Mouse (Mus musculus) spleen, postnatal 10 days (tissue): ENCODE results near the gene Hlf.

Source experiments
- DNase-seq, 2 experiments: peaks; one replicate each; pipeline ENCODE4 v3.0.0; 2021 to 2022; ENCODE audit warnings: low spot score in 2 of 2

Hlf gene

GRCm38 (mm10) chr11:90342267-90342666 lies 48.4 kb downstream of the Hlf start:
- DNase-seq: no peak

DNA sequence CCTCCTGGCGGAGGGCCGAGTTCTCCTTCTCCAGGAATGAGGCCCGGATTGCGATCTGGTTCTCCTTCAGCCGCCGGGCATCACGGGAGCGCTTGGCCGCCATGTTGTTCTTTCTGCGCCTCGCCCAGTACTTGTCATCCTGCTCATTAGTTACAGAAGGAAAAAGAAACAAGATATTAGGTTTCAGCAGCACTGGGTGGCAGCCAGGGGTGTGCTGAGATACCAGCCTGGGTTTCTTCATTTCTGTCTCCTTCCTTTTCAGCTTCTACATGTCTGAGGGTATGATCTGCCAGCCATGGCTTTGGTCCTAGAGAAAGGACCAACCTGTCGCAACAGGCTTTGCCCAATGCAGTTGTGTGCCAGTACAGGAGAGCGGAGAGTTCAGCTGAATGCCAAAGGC lies 49.9 kb downstream of the Hlf start:
- DNase-seq: no peak

- DNase-seq: no peak
Observed at GRCm38 (mm10) chr11:90334816-90335215, 55.9 kb downstream of the Hlf start.

DNA sequence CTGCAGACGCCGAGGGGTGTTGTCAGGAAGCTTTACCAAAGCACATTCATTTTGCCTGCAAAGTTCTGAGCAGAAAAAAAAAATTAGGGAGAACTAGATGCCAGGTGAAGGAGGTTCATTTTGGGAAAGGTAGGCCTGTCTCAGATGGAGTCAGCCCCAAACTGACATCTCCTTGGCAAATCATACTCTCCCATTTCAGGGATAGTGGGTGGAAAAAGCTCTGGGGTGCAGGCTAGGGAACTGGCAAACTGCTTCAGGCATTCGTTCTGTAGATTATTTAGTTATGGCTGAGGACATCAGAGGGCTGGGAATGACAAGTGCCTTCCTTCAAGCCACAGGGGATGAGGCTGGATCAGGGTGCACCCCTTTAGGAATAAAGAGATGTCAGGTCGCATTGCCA lies 58.0 kb downstream of the Hlf start:
- no peak for DNase-seq

GRCm38 (mm10) chr11:90330202-90330694 lies 60.4 kb downstream of the Hlf start:
- DNase-seq: no peak

- no peak for DNase-seq
Observed at GRCm38 (mm10) chr11:90326836-90327235, 63.9 kb downstream of the Hlf start.

GRCm38 (mm10) chr11:90326146-90326545 lies 64.5 kb downstream of the Hlf start:
- DNase-seq: no peak

- DNase-seq: no peak
Observed at GRCm38 (mm10) chr11:90324597-90324996, 66.1 kb downstream of the Hlf start.

DNA sequence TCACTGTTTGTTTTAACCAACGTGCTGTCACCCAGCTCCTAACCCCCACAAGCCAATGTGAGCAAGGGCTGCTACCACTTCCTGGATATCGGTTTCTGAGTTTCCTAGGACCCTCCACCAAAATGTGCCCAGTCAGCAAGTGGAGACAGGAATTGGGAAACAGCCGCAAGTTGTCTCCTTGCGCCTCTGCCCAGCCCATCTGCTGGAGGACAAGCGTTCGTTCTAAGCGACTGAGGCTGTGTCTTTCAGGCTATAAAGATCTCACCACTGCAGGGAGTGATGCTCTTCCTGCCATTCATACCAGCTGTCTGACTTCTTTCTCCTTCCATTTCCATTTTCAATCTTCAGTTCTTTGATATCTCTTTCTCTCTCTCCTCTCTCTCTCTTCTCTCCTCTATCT lies 69.8 kb downstream of the Hlf start:
- no peak for DNase-seq

DNA sequence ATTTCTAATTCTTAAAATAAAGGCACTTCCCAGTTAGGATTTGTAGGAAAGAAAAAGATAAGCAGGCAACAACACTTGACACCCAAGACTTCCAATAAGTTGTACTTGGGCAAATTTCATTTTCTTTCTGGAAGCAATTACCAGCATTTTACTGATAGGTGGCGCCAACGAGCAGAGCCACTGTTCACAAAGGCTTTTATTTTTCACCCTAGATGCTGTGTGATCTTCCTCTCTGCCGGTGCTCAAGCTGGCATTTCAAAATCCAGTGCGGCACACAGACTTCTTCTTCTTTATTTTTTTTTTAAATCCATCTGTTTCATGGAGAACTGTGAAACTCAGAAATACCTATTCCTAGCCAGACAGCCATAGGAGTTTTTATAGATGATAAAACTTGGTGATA lies 73.2 kb downstream of the Hlf start:
- peak in 1 of 2 experiments; percentile 47 for DNase-seq

DNA sequence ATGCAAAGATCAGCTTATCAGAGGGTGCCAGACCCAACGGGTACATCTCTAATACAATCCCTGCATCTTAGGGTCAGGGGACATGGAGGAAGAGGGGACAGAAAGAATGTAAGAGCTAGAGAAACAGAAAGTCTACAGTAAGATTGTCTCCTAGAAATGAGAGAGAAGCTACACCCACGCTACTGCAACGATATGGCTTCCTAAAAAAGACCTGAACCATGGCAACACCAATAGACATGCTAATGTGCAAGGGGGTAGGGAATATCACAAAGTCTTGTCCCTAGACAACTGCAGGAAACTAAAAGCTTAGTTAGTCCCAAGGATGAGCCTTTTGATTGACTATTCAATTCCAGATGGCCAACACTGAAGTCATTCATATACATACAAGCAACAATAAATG lies 76.1 kb downstream of the Hlf start:
- no peak for DNase-seq

DNA sequence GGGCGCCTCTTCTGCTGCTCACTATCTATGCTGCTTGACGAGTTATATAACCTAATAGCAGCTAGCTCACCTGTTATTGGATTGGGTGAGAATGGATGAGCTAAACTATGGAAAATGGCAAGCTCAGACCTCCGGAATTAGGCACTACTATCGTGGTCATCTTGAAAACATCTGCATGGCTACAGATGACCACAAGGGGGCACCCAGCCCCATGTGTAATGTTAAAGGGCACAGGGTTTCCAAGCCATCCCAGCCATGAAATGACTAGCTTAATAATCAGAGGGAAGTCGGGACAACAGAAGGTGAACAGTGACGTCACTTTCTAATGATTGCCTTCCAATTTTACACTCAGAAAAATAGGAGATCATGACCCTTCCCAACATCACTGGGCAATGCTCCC lies 83.7 kb downstream of the Hlf start:
- DNase-seq: peak; percentile 8 to 42

DNA sequence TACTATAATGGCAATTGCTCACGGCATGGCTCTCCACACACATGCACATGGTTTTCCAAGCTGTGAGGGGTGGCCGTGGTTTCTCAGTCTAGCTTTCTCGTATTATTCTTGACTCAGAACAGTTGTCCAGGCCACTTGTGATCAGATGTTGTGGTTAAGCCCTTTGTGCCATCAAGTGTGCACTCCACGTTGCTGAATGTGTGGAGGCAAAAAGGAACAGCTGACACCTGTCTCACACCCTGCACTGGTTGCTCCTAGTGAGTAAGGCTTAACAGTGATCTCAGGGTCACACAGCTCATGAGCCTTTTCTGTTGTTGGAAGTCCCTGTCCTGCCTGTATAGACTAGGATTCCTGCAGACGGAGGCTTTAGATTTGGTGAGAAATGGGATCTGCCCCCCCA lies 84.6 kb downstream of the Hlf start:
- DNase-seq: no peak

- DNase-seq: no peak
Observed at GRCm38 (mm10) chr11:90294622-90295021, 96.1 kb downstream of the Hlf start.

- no peak for DNase-seq
Observed at GRCm38 (mm10) chr11:90292766-90293165, 97.9 kb downstream of the Hlf start.

DNA sequence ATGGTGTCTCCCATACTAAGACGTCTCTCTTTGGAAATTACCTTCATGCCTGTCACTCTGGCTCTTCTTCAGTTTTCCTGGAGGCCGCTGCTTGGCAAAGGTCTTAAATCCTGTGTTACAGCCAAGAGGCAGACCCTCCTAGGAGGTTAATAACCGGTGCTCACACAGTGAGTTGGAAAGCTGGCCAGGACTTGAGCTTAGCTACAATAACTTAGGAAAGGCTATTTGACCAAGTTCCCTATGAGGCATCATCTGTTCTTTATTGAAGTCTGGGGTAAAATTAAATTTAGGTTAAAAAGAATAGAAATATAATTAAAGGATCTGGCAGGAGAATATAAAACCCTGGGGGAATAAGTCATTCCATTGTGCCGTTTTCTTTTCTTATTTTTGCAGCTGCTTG lies 99.5 kb downstream of the Hlf start:
- no peak for DNase-seq

- no peak for DNase-seq
Observed at GRCm38 (mm10) chr11:90286550-90287154, 104.0 kb downstream of the Hlf start.
